Comparison of ENCODE assay signal across 7 mouse cellular contexts in genomic region chr19:6950613-6951153, GRCm38 (mm10). TPM values are rescaled to one million over a fixed set of nuclear protein-coding genes. Genes with fewer than 3 reads are reported as not detected.
DNase-seq lines count a peak whose midpoint lies in the region; ATAC-seq and TF ChIP-seq lines count a peak whose summit lies in the region.

No protein-coding gene starts in this region.

- under 1% methylated on average over 28 of the region's 28 CpGs for WGBS in bone marrow, adult 2 months
- WGBS in forebrain, embryonic 10.5 days: under 1% methylated on average over 28 of the region's 28 CpGs
- WGBS in hindbrain, embryonic 12.5 days: 0% methylated on average over 28 of the region's 28 CpGs

- H3K4me1 ChIP-seq in MEL (ENCODE audit: control insufficient read depth in 1 of 2, insufficient read depth in 2 of 2, low read length in 2 of 2): 0 out of 4 replicates have a peak, but pooled peaks cover 0 to 6% of the 10 kb centered on the region in 2 experiments
- H3K4me1 ChIP-seq in bone marrow, adult 2 months (ENCODE audit: control insufficient read depth, insufficient read depth, low read length): peaks cover 2% of the 10 kb centered on the region; the same call in 1 of the 2 replicates
- H3K4me1 ChIP-seq in forebrain, embryonic 10.5 days: peaks cover 33% of the 10 kb centered on the region
- H3K4me1 ChIP-seq in hindbrain, embryonic 12.5 days: peaks cover 22% of the 10 kb centered on the region

- DNase-seq in MEL (ENCODE audit: low read depth, low spot score): peak; percentile 65
- peak; percentile 73 for DNase-seq in forebrain, embryonic 10.5 days (ENCODE audit: extremely low spot score, low spot score)
- DNase-seq in layer of hippocampus, postnatal 14 days (ENCODE audit: low spot score in 2 of 2): peak; percentile 63 to 77
- peak; percentile 59 for DNase-seq in lung, postnatal 25 days (ENCODE audit: low spot score)
- DNase-seq in right cerebral cortex, postnatal 14 days: peak; percentile 51

- no peaks in the 10 kb centered on the region for H3K27me3 ChIP-seq in MEL (ENCODE audit: control insufficient read depth in 1 of 2, insufficient read depth in 2 of 2, low read length in 2 of 2)
- H3K27me3 ChIP-seq in forebrain, embryonic 10.5 days (ENCODE audit: poor library complexity, severe bottlenecking): no peaks in the 10 kb centered on the region
- H3K27me3 ChIP-seq in hindbrain, embryonic 12.5 days: no peaks in the 10 kb centered on the region

- H3K9me3 ChIP-seq in MEL (replicated peaks; ENCODE audit: insufficient read depth, low read length): no peaks in the 10 kb centered on the region
- H3K9me3 ChIP-seq in forebrain, embryonic 10.5 days: no peaks in the 10 kb centered on the region
- H3K9me3 ChIP-seq in hindbrain, embryonic 12.5 days (replicated peaks): no peaks in the 10 kb centered on the region

- peak overlapping the region; percentile 95 for H3K4me2 ChIP-seq in hindbrain, embryonic 12.5 days (replicated peaks)

- peak; percentile 63 for ATAC-seq in hindbrain, embryonic 12.5 days (ENCODE audit: low FRiP score)

- no peak for TF ChIP-seq EP300 in MEL (IDR thresholded peaks at IDR 0.05; ENCODE audit: low read depth in 1 of 2, low read length in 2 of 2)

- TF ChIP-seq RAD21 in MEL (IDR thresholded peaks at IDR 0.05; ENCODE audit: low read depth, low read length): no peak

- peak overlapping the region; percentile 82 for H3K9ac ChIP-seq in MEL (ENCODE audit: control insufficient read depth, low read depth, low read length, poor library complexity, severe bottlenecking)
- H3K9ac ChIP-seq in hindbrain, embryonic 12.5 days: peak overlapping the region; percentile 77

- peak overlapping the region; percentile 91 for H3K27ac ChIP-seq in MEL (ENCODE audit: control insufficient read depth, low read depth, low read length)
- H3K27ac ChIP-seq in bone marrow, adult 2 months (ENCODE audit: control insufficient read depth, insufficient read depth, low read depth, low read length, poor library complexity): peak overlapping the region; percentile 85
- peak overlapping the region; percentile 97 for H3K27ac ChIP-seq in forebrain, embryonic 10.5 days
- peak overlapping the region; percentile 97 for H3K27ac ChIP-seq in hindbrain, embryonic 12.5 days

- H3K36me3 ChIP-seq in MEL (ENCODE audit: control insufficient read depth in 1 of 2, insufficient read depth in 2 of 2, low read length in 2 of 2): peaks cover 0 to 6% of the 10 kb centered on the region in 2 experiments; a peak in 1 of 4 replicates
- peaks cover 26% of the 10 kb centered on the region for H3K36me3 ChIP-seq in forebrain, embryonic 10.5 days (replicated peaks)
- peaks cover 9% of the 10 kb centered on the region; the same call in 1 of the 2 replicates for H3K36me3 ChIP-seq in hindbrain, embryonic 12.5 days

- TF ChIP-seq CTCF in MEL (IDR thresholded peaks at IDR 0.05 in 2 of 3, conservative IDR thresholded peaks at IDR 0.05 in 1 of 3; ENCODE audit: control insufficient read depth in 1 of 3, insufficient read depth in 1 of 3, low read depth in 2 of 3, low read length in 3 of 3, poor library complexity in 1 of 3, severe bottlenecking in 1 of 3): no peak
- TF ChIP-seq CTCF in bone marrow, adult 2 months (IDR thresholded peaks at IDR 0.05; ENCODE audit: control insufficient read depth, insufficient read depth, low read length): no peak

- TF ChIP-seq POLR2A in MEL (IDR thresholded peaks at IDR 0.05; ENCODE audit: control insufficient read depth in 1 of 2, insufficient read depth in 1 of 2, low read depth in 1 of 2, low read length in 2 of 2, poor library complexity in 1 of 2): no peak
- 0 out of 2 replicates have a peak, but pooled peaks have one; percentile 46 for TF ChIP-seq POLR2A in bone marrow, adult 2 months (IDR thresholded peaks at IDR 0.05; ENCODE audit: borderline replicate concordance, control insufficient read depth, low read depth, low read length)

- H3K4me3 ChIP-seq in MEL (ENCODE audit: control insufficient read depth in 1 of 2, insufficient read depth in 1 of 2, low read depth in 2 of 2, low read length in 2 of 2): peak overlapping the region; percentile 59 to 61
- peak overlapping the region; percentile 84 for H3K4me3 ChIP-seq in bone marrow, adult 2 months (replicated peaks; ENCODE audit: control insufficient read depth, low read depth, low read length)
- H3K4me3 ChIP-seq in forebrain, embryonic 10.5 days: peak overlapping the region; percentile 69
- H3K4me3 ChIP-seq in hindbrain, embryonic 12.5 days: peak overlapping the region; percentile 56

- H3K79me2 ChIP-seq in MEL (ENCODE audit: control insufficient read depth, insufficient read depth, low read length, poor library complexity): peaks cover 1% of the 10 kb centered on the region; the same call in 1 of the 2 replicates

TF ChIP-seq in MEL, 35 proteins besides CTCF, POLR2A, EP300 and RAD21:
- TF ChIP-seq CHD2 (IDR thresholded peaks at IDR 0.05; ENCODE audit: low read length) (no peak), MAX (IDR thresholded peaks at IDR 0.05; ENCODE audit: low read length) (no peak), E2F4 (IDR thresholded peaks at IDR 0.05; ENCODE audit: borderline replicate concordance, low read depth, low read length) (no peak; the same call in 1 of the 2 replicates), SMC3 (IDR thresholded peaks at IDR 0.05; ENCODE audit: low read depth, low read length) (no peak), MXI1 (IDR thresholded peaks at IDR 0.05; ENCODE audit: low read depth, low read length) (0 out of 2 replicates have a peak, but pooled peaks have one; percentile 10), ELF1 (IDR thresholded peaks at IDR 0.05; ENCODE audit: low read depth, low read length) (no peak), MAZ (IDR thresholded peaks at IDR 0.05; ENCODE audit: low read depth, low read length) (no peak), POLR2AphosphoS2 (IDR thresholded peaks at IDR 0.05; ENCODE audit: low read length) (no peak)

RNA-seq across cellular contexts. Expression of gene Gpr137, which starts 8.4 kb away (rescaled TPM):
- 21.3 and 27.1 TPM in 2 replicates for total RNA-seq in MEL (2012; rRNA removed)
- polyA plus RNA-seq in MEL (2012; ENCODE audit: insufficient read depth in 1 of 2, insufficient read length in 2 of 2, low read depth in 1 of 2, low replicate concordance in 2 of 2, missing spikeins in 1 of 2): 10 to 100 TPM in 1 of 2 experiments, not detected in 1; 35.3 TPM
- polyA plus RNA-seq in bone marrow, adult 2 months (2011; ENCODE audit: insufficient read depth, insufficient read length, low replicate concordance, missing spikeins): 18.7 and 31.9 TPM in 2 replicates
- 22.8 and 26.5 TPM in 2 replicates for polyA plus RNA-seq in forebrain, embryonic 10.5 days (2016; fragmentation: Nextera tagmentation; extraction: Ambion mirVana)
- 40.6 and 47.6 TPM in 2 replicates for polyA plus RNA-seq in hindbrain, embryonic 12.5 days (2016; fragmentation: Nextera tagmentation; extraction: Ambion mirVana)
- 10 to 100 TPM; 88.1 to 94.9 TPM for total RNA-seq in layer of hippocampus, postnatal 14 days (2021)

RNA-seq across cellular contexts. Expression of gene Bad, which starts 9.0 kb away (rescaled TPM):
- total RNA-seq in MEL (2012; rRNA removed): 37.7 and 51.7 TPM in 2 replicates
- 10 to 100 TPM in 1 of 2 experiments, not detected in 1; 69.7 TPM for polyA plus RNA-seq in MEL (2012; ENCODE audit: insufficient read depth in 1 of 2, insufficient read length in 2 of 2, low read depth in 1 of 2, low replicate concordance in 2 of 2, missing spikeins in 1 of 2)
- polyA plus RNA-seq in bone marrow, adult 2 months (2011; ENCODE audit: insufficient read depth, insufficient read length, low replicate concordance, missing spikeins): 15.4 and 20.4 TPM in 2 replicates
- polyA plus RNA-seq in forebrain, embryonic 10.5 days (2016; fragmentation: Nextera tagmentation; extraction: Ambion mirVana): 55.9 and 59.8 TPM in 2 replicates
- 67.7 and 71.7 TPM in 2 replicates for polyA plus RNA-seq in hindbrain, embryonic 12.5 days (2016; fragmentation: Nextera tagmentation; extraction: Ambion mirVana)
- 10 to 100 TPM; 37.4 to 39.2 TPM for total RNA-seq in layer of hippocampus, postnatal 14 days (2021)

RNA-seq across cellular contexts. Expression of gene Kcnk4, which starts 16.4 kb away (rescaled TPM):
- total RNA-seq in MEL (2012; rRNA removed): 0.15 TPM in 1 of 2 replicates, not detected in the other
- 1 to 10 TPM in 1 of 2 experiments, not detected in 1; 1.8 TPM for polyA plus RNA-seq in MEL (2012; ENCODE audit: insufficient read depth in 1 of 2, insufficient read length in 2 of 2, low read depth in 1 of 2, low replicate concordance in 2 of 2, missing spikeins in 1 of 2)
- not detected in 2 replicates for polyA plus RNA-seq in bone marrow, adult 2 months (2011; ENCODE audit: insufficient read depth, insufficient read length, low replicate concordance, missing spikeins)
- 0.24 TPM in 1 of 2 replicates, not detected in the other for polyA plus RNA-seq in forebrain, embryonic 10.5 days (2016; fragmentation: Nextera tagmentation; extraction: Ambion mirVana)
- 0.14 and 0.19 TPM in 2 replicates for polyA plus RNA-seq in hindbrain, embryonic 12.5 days (2016; fragmentation: Nextera tagmentation; extraction: Ambion mirVana)
- total RNA-seq in layer of hippocampus, postnatal 14 days (2021): 10 to 100 TPM; 26.2 to 26.9 TPM

RNA-seq across cellular contexts. Expression of gene Ppp1r14b, which starts 24.1 kb away (rescaled TPM):
- 448 and 467 TPM in 2 replicates for total RNA-seq in MEL (2012; rRNA removed)
- 100 to 1,000 TPM in 1 of 2 experiments, not detected in 1; 349 TPM for polyA plus RNA-seq in MEL (2012; ENCODE audit: insufficient read depth in 1 of 2, insufficient read length in 2 of 2, low read depth in 1 of 2, low replicate concordance in 2 of 2, missing spikeins in 1 of 2)
- polyA plus RNA-seq in bone marrow, adult 2 months (2011; ENCODE audit: insufficient read depth, insufficient read length, low replicate concordance, missing spikeins): 83.5 and 137 TPM in 2 replicates
- 103 TPM in 2 replicates for polyA plus RNA-seq in forebrain, embryonic 10.5 days (2016; fragmentation: Nextera tagmentation; extraction: Ambion mirVana)
- 259 and 281 TPM in 2 replicates for polyA plus RNA-seq in hindbrain, embryonic 12.5 days (2016; fragmentation: Nextera tagmentation; extraction: Ambion mirVana)
- total RNA-seq in layer of hippocampus, postnatal 14 days (2021): 100 to 1,000 TPM in 1 of 2 experiments, 10 to 100 TPM in 1; 96.6 to 107 TPM

RNA-seq across cellular contexts. Expression of gene Catsperz, which starts 25.5 kb away (rescaled TPM):
- total RNA-seq in MEL (2012; rRNA removed): 0.65 TPM in 1 of 2 replicates, not detected in the other
- 1 to 10 TPM in 1 of 2 experiments, not detected in 1; 2.4 TPM for polyA plus RNA-seq in MEL (2012; ENCODE audit: insufficient read depth in 1 of 2, insufficient read length in 2 of 2, low read depth in 1 of 2, low replicate concordance in 2 of 2, missing spikeins in 1 of 2)
- 2.6 TPM in 1 of 2 replicates, not detected in the other for polyA plus RNA-seq in bone marrow, adult 2 months (2011; ENCODE audit: insufficient read depth, insufficient read length, low replicate concordance, missing spikeins)
- 0.55 and 0.60 TPM in 2 replicates for polyA plus RNA-seq in forebrain, embryonic 10.5 days (2016; fragmentation: Nextera tagmentation; extraction: Ambion mirVana)
- 0.98 TPM in 1 of 2 replicates, not detected in the other for polyA plus RNA-seq in hindbrain, embryonic 12.5 days (2016; fragmentation: Nextera tagmentation; extraction: Ambion mirVana)
- 10 to 100 TPM; 13.3 to 14.4 TPM for total RNA-seq in layer of hippocampus, postnatal 14 days (2021)

Comparison
In these comparisons a context has a peak if more than half of its experiments do, and no peak if none do; other contexts are left out.
1. Peak in every context shown above with its lines: DNase-seq, ATAC-seq, H3K4me3 ChIP-seq and H3K27ac ChIP-seq.